ENCODE assay signal across 8 mouse cellular contexts in genomic region chr4:104366491-104366890, GRCm38 (mm10).
A peak's percentile ranks its signal among the peaks of the same experiment; 100 is the strongest.
DNase-seq lines count a peak whose midpoint lies in the region; ATAC-seq and TF ChIP-seq lines count a peak whose summit lies in the region.

No protein-coding gene starts in this region.

- H3K27me3 ChIP-seq in heart, embryonic 12.5 days (replicated peaks) = peaks cover 60% of the 10 kb centered on the region
- H3K27me3 ChIP-seq in ES-Bruce4 (ENCODE audit: control insufficient read depth, insufficient read depth, low read length, poor library complexity, severe bottlenecking) = peaks cover 7% of the 10 kb centered on the region
- no peaks in the 10 kb centered on the region for H3K27me3 ChIP-seq in forebrain, embryonic 16.5 days (replicated peaks; ENCODE audit: control insufficient read depth, insufficient read depth, low read length)
- peaks cover 62% of the 10 kb centered on the region for H3K27me3 ChIP-seq in liver, embryonic 15.5 days

- TF ChIP-seq EP300 in ES-Bruce4 (IDR thresholded peaks at IDR 0.05; ENCODE audit: insufficient read depth, low read depth, low read length) = no peak

- intact Hi-C loops in heart, postnatal 10 days (cut with DNase I) = no loop called here

- DNase-seq in heart, postnatal 10 days = no peak
- no peak for DNase-seq in B cell, adult 2 months
- DNase-seq in ovary, postnatal 36 days (ENCODE audit: low spot score) = no peak
- no peak for DNase-seq in adrenal gland, adult 8-10 months

- no peak overlapping the region for H3K9ac ChIP-seq in heart, embryonic 12.5 days
- H3K9ac ChIP-seq in ES-Bruce4 (ENCODE audit: low read depth, poor library complexity, severe bottlenecking) = peak overlapping the region; percentile 62
- H3K9ac ChIP-seq in forebrain, embryonic 16.5 days (replicated peaks; ENCODE audit: low read depth, low read length) = peak overlapping the region; percentile 91
- no peak overlapping the region for H3K9ac ChIP-seq in liver, embryonic 15.5 days

- peaks cover 13% of the 10 kb centered on the region for H3K4me1 ChIP-seq in heart, embryonic 12.5 days (replicated peaks)
- H3K4me1 ChIP-seq in ES-Bruce4 (ENCODE audit: control insufficient read depth, insufficient read depth, low read length) = no peaks in the 10 kb centered on the region
- peaks cover 24% of the 10 kb centered on the region for H3K4me1 ChIP-seq in forebrain, embryonic 16.5 days (replicated peaks; ENCODE audit: control insufficient read depth, insufficient read depth, low read length)
- H3K4me1 ChIP-seq in liver, embryonic 15.5 days (replicated peaks) = no peaks in the 10 kb centered on the region

- H3K36me3 ChIP-seq in heart, embryonic 12.5 days = no peaks in the 10 kb centered on the region
- no peaks in the 10 kb centered on the region for H3K36me3 ChIP-seq in ES-Bruce4 (ENCODE audit: control insufficient read depth, insufficient read depth, low read length, poor library complexity, severe bottlenecking)
- H3K36me3 ChIP-seq in forebrain, embryonic 16.5 days (ENCODE audit: control insufficient read depth, insufficient read depth) = no peaks in the 10 kb centered on the region
- H3K36me3 ChIP-seq in liver, embryonic 15.5 days (replicated peaks) = no peaks in the 10 kb centered on the region

- no peak for TF ChIP-seq POLR2A in ES-Bruce4 (IDR thresholded peaks at IDR 0.05; ENCODE audit: insufficient read depth, low read length)

- ATAC-seq in heart, embryonic 12.5 days (ENCODE audit: insufficient number of reproducible peaks, low FRiP score) = no peak
- no peak for ATAC-seq in forebrain, embryonic 16.5 days
- ATAC-seq in liver, embryonic 15.5 days (ENCODE audit: insufficient read depth) = no peak

- H3K4me3 ChIP-seq in heart, embryonic 12.5 days = peak overlapping the region; percentile 65
- peak overlapping the region; percentile 68 for H3K4me3 ChIP-seq in ES-Bruce4 (ENCODE audit: low read depth, low read length)
- H3K4me3 ChIP-seq in forebrain, embryonic 16.5 days (replicated peaks; ENCODE audit: low read length) = peak overlapping the region; percentile 84
- peak overlapping the region; percentile 52; the same call in 1 of the 2 replicates for H3K4me3 ChIP-seq in liver, embryonic 15.5 days (replicated peaks)

- H3K27ac ChIP-seq in heart, embryonic 12.5 days (ENCODE audit: poor library complexity, severe bottlenecking) = no peak overlapping the region
- no peak overlapping the region for H3K27ac ChIP-seq in ES-Bruce4 (ENCODE audit: insufficient read depth, low read length)
- H3K27ac ChIP-seq in forebrain, embryonic 16.5 days (ENCODE audit: low read length) = peak overlapping the region; percentile 96
- H3K27ac ChIP-seq in liver, embryonic 15.5 days (replicated peaks) = no peak overlapping the region

- no peak for TF ChIP-seq CTCF in ES-Bruce4 (IDR thresholded peaks at IDR 0.05; ENCODE audit: low read depth, low read length)

- 6% methylated on average over 8 of the region's 8 CpGs for WGBS in heart, embryonic 12.5 days
- WGBS in forebrain, embryonic 16.5 days = 8% methylated on average over 8 of the region's 8 CpGs
- 10% methylated on average over 8 of the region's 8 CpGs for WGBS in liver, embryonic 15.5 days (ENCODE audit: insufficient replicate concordance)

- no peaks in the 10 kb centered on the region for H3K9me3 ChIP-seq in heart, embryonic 12.5 days (replicated peaks)
- no peaks in the 10 kb centered on the region for H3K9me3 ChIP-seq in ES-Bruce4 (replicated peaks; ENCODE audit: control insufficient read depth, insufficient read depth, low read length, poor library complexity, severe bottlenecking)
- H3K9me3 ChIP-seq in forebrain, embryonic 16.5 days (ENCODE audit: control insufficient read depth, low read length) = no peaks in the 10 kb centered on the region
- no peaks in the 10 kb centered on the region for H3K9me3 ChIP-seq in liver, embryonic 15.5 days (replicated peaks)

- peak overlapping the region; percentile 94 for H3K4me2 ChIP-seq in heart, embryonic 12.5 days
- H3K4me2 ChIP-seq in forebrain, embryonic 16.5 days (ENCODE audit: low read length) = peak overlapping the region; percentile 57
- peak overlapping the region; percentile 64 for H3K4me2 ChIP-seq in liver, embryonic 15.5 days

Comparison
In these comparisons a context has a peak if more than half of its experiments do, and no peak if none do; other contexts are left out.
1. H3K9ac ChIP-seq: peak in ES-Bruce4 (single experiment) and forebrain, embryonic 16.5 days (single experiment); none in heart, embryonic 12.5 days (single experiment) and liver, embryonic 15.5 days (single experiment).
2. Peak in every context shown above with its lines, with median percentiles within 50 percentile points of each other: H3K4me2 ChIP-seq and H3K4me3 ChIP-seq.